Mouse (Mus musculus) layer of hippocampus, postnatal 36 days (tissue): ENCODE measurements around the gene Gpr137c. TPM values are rescaled to one million over a fixed set of nuclear protein-coding genes. Genes with fewer than 3 reads are reported as not detected.

Experiments used
- total RNA-seq, 2 experiments: library from RNA; stranded (reverse); gene quantifications; 2 replicates each; pipeline ENCODE4 v1.2.3; 2021

Gene Gpr137c
- total RNA-seq, 2 experiments from 2014 or later, result 21.0 to 21.7 TPM

Other genes with a start within 250 kb of the Gpr137c start
- gene Ptger2, start 231.5 kb upstream of the Gpr137c start, total RNA-seq, result under 1 TPM; 0.18 to 0.32 TPM
- gene Txndc16, start 611 bp downstream of the Gpr137c start, total RNA-seq, result 10 to 100 TPM; 56.6 to 59.7 TPM
- gene Ero1l, start 99.1 kb downstream of the Gpr137c start, total RNA-seq, result 10 to 100 TPM; 34.1 to 34.9 TPM
- 100 to 1,000 TPM in 1 of 2 experiments, 10 to 100 TPM in 1; 96.8 to 106 TPM for gene Psmc6, start 110.1 kb downstream of the Gpr137c start, total RNA-seq
- gene Styx, start 131.4 kb downstream of the Gpr137c start, total RNA-seq, result 10 to 100 TPM; 19.5 to 22.4 TPM
- gene Gnpnat1, start 185.2 kb downstream of the Gpr137c start, total RNA-seq, result 10 to 100 TPM; 18.9 to 19.2 TPM